Mouse (Mus musculus) bone marrow macrophage, adult 2 months (primary cell): ENCODE data around the gene Il15ra.

Experiments used
- CTCF ChIP-seq: IDR thresholded peaks from 2 replicates; pipeline ENCODE4 v1.5.1; 2012; ENCODE audit warnings: low read depth, mild to moderate bottlenecking, low read length, moderate library complexity
- POLR2A ChIP-seq: IDR thresholded peaks from 2 replicates; pipeline ENCODE4 v1.6.1; 2012; ENCODE audit warnings: mild to moderate bottlenecking, low read depth, low read length, borderline replicate concordance

DNA sequence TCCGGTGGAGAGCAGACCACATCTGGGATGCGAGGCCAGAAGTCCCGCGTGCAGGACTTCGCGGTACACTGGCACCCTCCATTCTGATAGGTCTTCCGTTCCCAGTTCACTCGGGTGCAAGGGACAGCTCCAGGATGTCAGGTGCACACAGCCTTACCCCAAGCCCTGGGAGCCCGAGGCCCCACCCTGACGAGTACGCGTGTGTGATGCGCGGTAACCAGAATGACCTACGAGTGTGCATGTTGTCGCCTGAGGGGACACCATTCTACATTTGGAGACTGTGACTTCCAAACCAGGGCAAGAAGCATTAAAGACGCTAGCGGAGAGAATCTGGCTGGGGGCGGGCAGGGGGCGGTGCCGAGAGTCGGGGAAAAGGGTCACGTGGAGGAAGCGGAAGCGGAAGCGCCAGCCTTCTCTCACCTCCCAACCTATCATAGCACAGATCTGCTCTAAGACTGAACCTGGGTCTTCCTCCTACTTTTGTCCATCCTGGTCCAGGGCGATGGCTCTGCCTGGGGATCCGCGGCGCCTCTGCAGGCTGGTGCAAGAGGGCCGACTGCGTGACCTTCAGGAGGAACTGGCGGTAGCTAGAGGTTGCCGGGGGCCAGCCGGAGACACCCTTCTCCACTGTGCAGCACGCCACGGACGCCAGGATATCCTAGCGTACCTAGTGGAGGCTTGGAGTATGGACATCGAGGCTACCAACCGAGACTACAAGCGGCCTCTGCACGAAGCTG lies 73.2 kb downstream of the Il15ra start:
- TF ChIP-seq CTCF (no peak), POLR2A (no peak)
